Mouse (Mus musculus) megakaryocyte-erythroid progenitor cell, adult 5-6 weeks (primary cell): Measurements from ENCODE around the gene Gm49369. TPM values are rescaled to one million over a fixed set of nuclear protein-coding genes. Genes with fewer than 3 reads are reported as not detected.
A peak's percentile ranks its signal among the peaks of the same experiment; 100 is the strongest.

Experiments used
- ATAC-seq: replicated peaks from 2 replicates; pipeline ENCODE4 v1.8.0; 2016; ENCODE audit warnings: mild to moderate bottlenecking, inconsistent platforms; ENCODE audit not compliant: severe bottlenecking, poor library complexity, low FRiP score, low TSS enrichment
- total RNA-seq, 2 experiments: library from RNA; stranded (forward) in 1 of 2; stranded (reverse) in 1 of 2; fragments of 200-1000, 215-1000 nt in 1 of 2; fragments of >200 nt in 1 of 2; fragmentation: Nextera tagmentation in 1 of 2; gene quantifications; 2 replicates each; pipeline ENCODE4 v1.2.3; 2014 to 2017

Gene Gm49369
- total RNA-seq, 2 experiments from 2014 or later = not detected

- no peak for ATAC-seq
These were observed 8.0 kb downstream of the Gm49369 start for GRCm38 (mm10) chr7:142374413-142375015.

GRCm38 (mm10) chr7:142373641-142374412, 8.6 kb downstream of the Gm49369 start, which contains the start of gene Ifitm10:
TSS of gene Ifitm10 (minus strand) at chr7:142373753.
- no peak for ATAC-seq

GRCm38 (mm10) chr7:142373039-142373438, 9.4 kb downstream of the Gm49369 start:
- ATAC-seq = no peak

GRCm38 (mm10) chr7:142371768-142372661, 10.5 kb downstream of the Gm49369 start:
- peak; percentile 6 for ATAC-seq

GRCm38 (mm10) chr7:142371398-142371767, 11.1 kb downstream of the Gm49369 start:
- peak; percentile 44 for ATAC-seq

- peak; percentile 6; the same call in 1 of the 2 replicates for ATAC-seq
These were observed 11.5 kb downstream of the Gm49369 start for GRCm38 (mm10) chr7:142370937-142371336.

GRCm38 (mm10) chr7:142369820-142370219, 12.6 kb downstream of the Gm49369 start:
- ATAC-seq = no peak

GRCm38 (mm10) chr7:142368856-142369255, 13.6 kb downstream of the Gm49369 start:
- no peak for ATAC-seq

GRCm38 (mm10) chr7:142363107-142363506, 19.4 kb downstream of the Gm49369 start:
- ATAC-seq = no peak

GRCm38 (mm10) chr7:142360743-142361142, 21.7 kb downstream of the Gm49369 start:
- ATAC-seq = no peak

GRCm38 (mm10) chr7:142359129-142359528, 23.3 kb downstream of the Gm49369 start:
- no peak for ATAC-seq

GRCm38 (mm10) chr7:142357566-142357965, 24.9 kb downstream of the Gm49369 start:
- no peak for ATAC-seq

- ATAC-seq = peak; percentile 76
These were observed 27.7 kb downstream of the Gm49369 start for GRCm38 (mm10) chr7:142354661-142355233.

- ATAC-seq = peak; percentile 72
These were observed 28.6 kb downstream of the Gm49369 start for GRCm38 (mm10) chr7:142353854-142354253.

- peak; percentile 46 for ATAC-seq
These were observed 30.9 kb downstream of the Gm49369 start for GRCm38 (mm10) chr7:142351569-142351968.

- ATAC-seq = no peak
These were observed 33.0 kb downstream of the Gm49369 start for GRCm38 (mm10) chr7:142349308-142349961.

- ATAC-seq = peak; percentile 61
These were observed 34.9 kb downstream of the Gm49369 start for GRCm38 (mm10) chr7:142347542-142347941.

- no peak for ATAC-seq
These were observed 40.2 kb downstream of the Gm49369 start for GRCm38 (mm10) chr7:142342247-142342640.

- ATAC-seq = no peak
These were observed 40.8 kb downstream of the Gm49369 start for GRCm38 (mm10) chr7:142341564-142342246.
